26 mouse cellular contexts compared by ENCODE assay signal in genomic region chr4:53904335-53904734, GRCm38 (mm10).
"Had no signal": no experiment of that assay in that cellular context is flagged by ENCODE, and none has a peak within 500 bp of the region (broad histone marks: within the 10 kb centered on the region; RNA-seq: fewer than 3 reads in every experiment).

No protein-coding gene starts in this region.

- H3K27ac ChIP-seq: embryonic facial prominence, embryonic 10.5 days; embryonic facial prominence, embryonic 12.5 days; embryonic facial prominence, embryonic 13.5 days; embryonic facial prominence, embryonic 15.5 days; forebrain, embryonic 10.5 days; forebrain, embryonic 12.5 days; forebrain, embryonic 13.5 days; forebrain, embryonic 15.5 days; gastrocnemius, adult 2 months; heart, adult 2 months; heart, embryonic 10.5 days had no signal

- H3K4me2 ChIP-seq: embryonic facial prominence, embryonic 12.5 days; embryonic facial prominence, embryonic 13.5 days; embryonic facial prominence, embryonic 15.5 days; forebrain, embryonic 12.5 days; forebrain, embryonic 13.5 days; forebrain, embryonic 15.5 days had no signal

- H3K9me3 ChIP-seq: embryonic facial prominence, embryonic 10.5 days; embryonic facial prominence, embryonic 12.5 days; embryonic facial prominence, embryonic 13.5 days; embryonic facial prominence, embryonic 15.5 days; forebrain, embryonic 10.5 days; forebrain, embryonic 12.5 days; forebrain, embryonic 13.5 days; forebrain, embryonic 15.5 days; heart, embryonic 10.5 days had no signal

- H3K36me3 ChIP-seq: embryonic facial prominence, embryonic 10.5 days; embryonic facial prominence, embryonic 12.5 days; embryonic facial prominence, embryonic 13.5 days; embryonic facial prominence, embryonic 15.5 days; forebrain, embryonic 10.5 days; forebrain, embryonic 12.5 days; forebrain, embryonic 15.5 days; heart, embryonic 10.5 days had no signal

- H3K9ac ChIP-seq: embryonic facial prominence, embryonic 12.5 days; embryonic facial prominence, embryonic 13.5 days; embryonic facial prominence, embryonic 15.5 days; forebrain, embryonic 12.5 days; forebrain, embryonic 13.5 days; forebrain, embryonic 15.5 days; forebrain, postnatal 0 days had no signal

- H3K27me3 ChIP-seq: embryonic facial prominence, embryonic 12.5 days; embryonic facial prominence, embryonic 13.5 days; embryonic facial prominence, embryonic 15.5 days; forebrain, embryonic 12.5 days; forebrain, embryonic 13.5 days; forebrain, embryonic 15.5 days had no signal

- H3K4me3 ChIP-seq: embryonic facial prominence, embryonic 10.5 days; embryonic facial prominence, embryonic 12.5 days; embryonic facial prominence, embryonic 13.5 days; embryonic facial prominence, embryonic 15.5 days; erythroblast, embryonic 14.5 days; forebrain, embryonic 10.5 days; forebrain, embryonic 12.5 days; forebrain, embryonic 13.5 days; forebrain, embryonic 15.5 days; gastrocnemius, adult 2 months; heart, adult 2 months; heart, embryonic 10.5 days had no signal

- H3K4me1 ChIP-seq: embryonic facial prominence, embryonic 10.5 days; embryonic facial prominence, embryonic 12.5 days; embryonic facial prominence, embryonic 13.5 days; embryonic facial prominence, embryonic 15.5 days; forebrain, embryonic 12.5 days; forebrain, embryonic 13.5 days; forebrain, embryonic 15.5 days; heart, embryonic 10.5 days had no signal

- DNase-seq: cerebellum, adult 9-10 months; cerebellum, adult 9-11 months; cerebellum, postnatal 10 days; cerebellum, postnatal 14 days; cerebellum, postnatal 25 days; cerebellum, postnatal 36 days; embryo, embryonic 11 days; forebrain, postnatal 0 days; gastrocnemius, adult 2 months; gastrocnemius, postnatal 10 days; gastrocnemius, postnatal 14 days; gastrocnemius, postnatal 25 days; gastrocnemius, postnatal 36 days; heart, adult 11 months; heart, adult 18-20 months; heart, adult 2 months had no signal
